In the genomic region with DNA sequence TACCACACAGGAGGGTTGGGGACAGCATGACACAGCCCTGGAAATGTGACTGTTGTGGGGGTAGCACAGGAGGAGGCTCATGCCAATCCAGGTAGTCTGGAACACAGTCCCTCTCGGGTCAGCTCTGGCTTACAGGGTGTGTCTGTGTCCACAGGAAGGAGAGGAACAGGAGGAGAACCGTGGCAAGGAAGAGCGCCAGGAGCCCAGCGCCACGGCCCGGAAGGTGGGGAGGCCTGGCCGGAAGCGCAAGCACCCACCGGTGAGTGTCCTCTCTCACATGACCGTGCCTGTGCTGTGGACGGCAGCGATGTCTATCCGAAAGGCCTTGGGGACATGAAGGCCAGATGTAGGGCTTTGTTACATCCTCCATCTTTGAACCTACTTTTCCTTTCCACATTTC, we compare ENCODE assay signal across 15 mouse cellular contexts. TPM values are rescaled to one million over a fixed set of nuclear protein-coding genes. Genes with fewer than 3 reads are reported as not detected.
A peak's percentile ranks its signal among the peaks of the same experiment; 100 is the strongest.
DNase-seq lines count a peak whose midpoint lies in the region; ATAC-seq and TF ChIP-seq lines count a peak whose summit lies in the region.
"Had no signal": no experiment of that assay in that cellular context is flagged by ENCODE, and none has a peak within 500 bp of the region (broad histone marks: within the 10 kb centered on the region; RNA-seq: fewer than 3 reads in every experiment).

No protein-coding gene starts in this region.

- no peaks in the 10 kb centered on the region for H3K9me3 ChIP-seq in hindbrain, embryonic 10.5 days
- H3K9me3 ChIP-seq in hindbrain, embryonic 16.5 days (ENCODE audit: control insufficient read depth, low read length): no peaks in the 10 kb centered on the region
- no peaks in the 10 kb centered on the region for H3K9me3 ChIP-seq in kidney, postnatal 0 days (replicated peaks; ENCODE audit: low read length)
- no peaks in the 10 kb centered on the region for H3K9me3 ChIP-seq in hindbrain, embryonic 13.5 days
- H3K9me3 ChIP-seq: embryonic facial prominence, embryonic 15.5 days; forebrain, embryonic 13.5 days had no signal

- TF ChIP-seq CTCF in kidney, postnatal 0 days (IDR thresholded peaks at IDR 0.05; ENCODE audit: low read depth): no peak

- peak overlapping the region; percentile 40; the same call in 1 of the 2 replicates for H3K27ac ChIP-seq in hindbrain, embryonic 10.5 days
- no peak overlapping the region; the same call in 1 of the 2 replicates for H3K27ac ChIP-seq in hindbrain, embryonic 16.5 days (ENCODE audit: low read depth, low read length)
- peak overlapping the region; percentile 73 for H3K27ac ChIP-seq in kidney, postnatal 0 days
- H3K27ac ChIP-seq in brown adipose tissue, adult 24 weeks (replicated peaks; ENCODE audit: low read depth, low read length): peak overlapping the region; percentile 21
- H3K27ac ChIP-seq in hindbrain, embryonic 13.5 days: peak overlapping the region; percentile 76; the same call in 1 of the 2 replicates
- H3K27ac ChIP-seq: embryonic facial prominence, embryonic 15.5 days; liver, embryonic 14.5 days had no signal

- no peak overlapping the region for H3K9ac ChIP-seq in hindbrain, embryonic 16.5 days (ENCODE audit: low read depth, low read length)
- no peak overlapping the region for H3K9ac ChIP-seq in kidney, postnatal 0 days (ENCODE audit: low read depth, low read length)
- H3K9ac ChIP-seq in hindbrain, embryonic 13.5 days: no peak overlapping the region
- H3K9ac ChIP-seq: embryonic facial prominence, embryonic 15.5 days; forebrain, embryonic 13.5 days; liver, embryonic 14.5 days had no signal

- H3K36me3 ChIP-seq in hindbrain, embryonic 10.5 days: peaks cover 8% of the 10 kb centered on the region
- H3K36me3 ChIP-seq in hindbrain, embryonic 16.5 days (ENCODE audit: control insufficient read depth, insufficient read depth, low read length): peaks cover 23% of the 10 kb centered on the region
- peaks cover 25% of the 10 kb centered on the region; the same call in 1 of the 2 replicates for H3K36me3 ChIP-seq in kidney, postnatal 0 days (ENCODE audit: insufficient read depth, low read length)
- H3K36me3 ChIP-seq in hindbrain, embryonic 13.5 days: peaks cover 44% of the 10 kb centered on the region

- H3K4me2 ChIP-seq in hindbrain, embryonic 16.5 days (ENCODE audit: low read length): no peak overlapping the region
- H3K4me2 ChIP-seq in kidney, postnatal 0 days (ENCODE audit: low read length): no peak overlapping the region
- no peak overlapping the region for H3K4me2 ChIP-seq in hindbrain, embryonic 13.5 days
- H3K4me2 ChIP-seq: embryonic facial prominence, embryonic 15.5 days; forebrain, embryonic 13.5 days had no signal

- ATAC-seq in hindbrain, embryonic 16.5 days: no peak
- ATAC-seq in kidney, postnatal 0 days (replicated peaks; ENCODE audit: low FRiP score, low read depth): no peak
- no peak for ATAC-seq in hindbrain, embryonic 13.5 days (ENCODE audit: low FRiP score)
- ATAC-seq: forebrain, embryonic 13.5 days had no signal

- peaks cover 28% of the 10 kb centered on the region for H3K4me1 ChIP-seq in hindbrain, embryonic 10.5 days (replicated peaks)
- no peaks in the 10 kb centered on the region for H3K4me1 ChIP-seq in hindbrain, embryonic 16.5 days (ENCODE audit: control insufficient read depth, insufficient read depth, low read depth, low read length)
- H3K4me1 ChIP-seq in kidney, postnatal 0 days (replicated peaks; ENCODE audit: insufficient read depth, low read length): peaks cover 11% of the 10 kb centered on the region
- peaks cover 17% of the 10 kb centered on the region for H3K4me1 ChIP-seq in brown adipose tissue, adult 24 weeks (ENCODE audit: control insufficient read depth, insufficient read depth, insufficient read length, low read length)
- H3K4me1 ChIP-seq in hindbrain, embryonic 13.5 days (replicated peaks): peaks cover 23% of the 10 kb centered on the region
- H3K4me1 ChIP-seq: forebrain, embryonic 13.5 days had no signal

- peaks cover 37% of the 10 kb centered on the region for H3K27me3 ChIP-seq in hindbrain, embryonic 10.5 days (ENCODE audit: insufficient read depth, poor library complexity, severe bottlenecking)
- no peaks in the 10 kb centered on the region for H3K27me3 ChIP-seq in hindbrain, embryonic 16.5 days (replicated peaks; ENCODE audit: control insufficient read depth, insufficient read depth, low read length)
- H3K27me3 ChIP-seq in kidney, postnatal 0 days (ENCODE audit: insufficient read depth, low read length): no peaks in the 10 kb centered on the region
- no peaks in the 10 kb centered on the region for H3K27me3 ChIP-seq in hindbrain, embryonic 13.5 days
- H3K27me3 ChIP-seq: embryonic facial prominence, embryonic 15.5 days; forebrain, embryonic 13.5 days had no signal

- no peak for DNase-seq in hindbrain, embryonic 10.5 days (ENCODE audit: low spot score)
- no peak for DNase-seq in kidney, postnatal 0 days (ENCODE audit: low spot score)
- DNase-seq in kidney, postnatal 10 days: no peak
- no peak for DNase-seq in frontal cortex, postnatal 36 days (ENCODE audit: low spot score in 2 of 2)
- no peak for DNase-seq in thymus, postnatal 14 days
- DNase-seq: adrenal gland, adult 2 months; cerebellum, adult 8-10 months; left cerebral cortex, postnatal 4 days; lung, postnatal 14 days had no signal

- 89% methylated on average over 13 of the region's 13 CpGs for WGBS in hindbrain, embryonic 10.5 days
- 90% methylated on average over 13 of the region's 13 CpGs for WGBS in hindbrain, embryonic 16.5 days
- 91% methylated on average over 13 of the region's 13 CpGs for WGBS in kidney, postnatal 0 days
- 96% methylated on average over 13 of the region's 13 CpGs for WGBS in hindbrain, embryonic 13.5 days

- no peak overlapping the region for H3K4me3 ChIP-seq in hindbrain, embryonic 10.5 days
- no peak overlapping the region for H3K4me3 ChIP-seq in hindbrain, embryonic 16.5 days (ENCODE audit: low read length)
- H3K4me3 ChIP-seq in kidney, postnatal 0 days (replicated peaks; ENCODE audit: low read depth, low read length): no peak overlapping the region
- no peak overlapping the region for H3K4me3 ChIP-seq in brown adipose tissue, adult 24 weeks (ENCODE audit: insufficient read depth, low read depth, low read length)
- H3K4me3 ChIP-seq in hindbrain, embryonic 13.5 days: no peak overlapping the region
- H3K4me3 ChIP-seq: embryonic facial prominence, embryonic 15.5 days; forebrain, embryonic 13.5 days had no signal

RNA-seq across cellular contexts. Expression of a gene that starts 43.7 kb away (rescaled TPM):
- 114 and 127 TPM in 2 replicates for polyA plus RNA-seq in hindbrain, embryonic 10.5 days (2016; fragmentation: Nextera tagmentation; extraction: Ambion mirVana)
- 94.1 and 104 TPM in 2 replicates for polyA plus RNA-seq in hindbrain, embryonic 16.5 days (2015; fragmentation: Nextera tagmentation; extraction: Ambion mirVana)
- polyA plus RNA-seq in kidney, postnatal 0 days (2015; fragmentation: Nextera tagmentation; extraction: Ambion mirVana): 96.5 and 112 TPM in 2 replicates
- polyA plus RNA-seq in brown adipose tissue, adult 24 weeks (2012; ENCODE audit: insufficient read depth, insufficient read length, missing spikeins): 11.8 and 12.6 TPM in 2 replicates
- polyA plus RNA-seq in hindbrain, embryonic 13.5 days (2015; fragmentation: Nextera tagmentation; extraction: Ambion mirVana): 126 and 132 TPM in 2 replicates
